Mouse (Mus musculus): ENCODE measurements around the gene Cntn5.

DNA sequence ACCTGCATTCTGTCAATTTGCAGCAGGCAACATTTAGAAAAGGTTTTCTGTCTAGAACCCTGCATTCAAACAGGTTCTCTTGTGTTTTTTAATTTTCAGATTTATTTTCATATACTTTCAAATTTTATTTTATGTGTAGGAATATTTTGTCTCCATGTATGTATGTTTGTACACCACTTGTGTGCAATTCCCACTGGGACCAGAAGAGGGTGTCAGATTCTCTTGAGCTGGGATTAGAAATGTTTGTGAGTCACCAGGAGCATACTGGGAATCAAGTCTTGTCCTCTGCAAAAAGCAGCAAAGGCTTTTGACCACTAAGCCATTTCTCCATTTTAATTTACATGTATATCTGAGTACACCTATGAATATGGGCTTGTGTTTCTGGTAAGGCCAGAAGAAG is 521.4 kb downstream of the Cntn5 start:
- no peak for TF ChIP-seq POLR2A (IDR thresholded peaks at IDR 0.05; ENCODE audit: low read depth, low read length)
- TF ChIP-seq CTCF (IDR thresholded peaks at IDR 0.05; ENCODE audit: extremely low read depth, insufficient read depth, insufficient read length, insufficient replicate concordance), result no peak

All from spleen, adult 2 months (tissue).